Mouse (Mus musculus) lung, postnatal 0 days (tissue): ENCODE data around the gene Trim6.

Experiments
- CTCF ChIP-seq: IDR thresholded peaks from 2 replicates; pipeline ENCODE4 v1.5.1; 2016; ENCODE audit warnings: antibody characterized with exemption, mild to moderate bottlenecking
- EP300 ChIP-seq: IDR thresholded peaks from 2 replicates; pipeline ENCODE4 v1.6.1; 2016; ENCODE audit warnings: antibody characterized with exemption, mild to moderate bottlenecking, control low read depth

DNA sequence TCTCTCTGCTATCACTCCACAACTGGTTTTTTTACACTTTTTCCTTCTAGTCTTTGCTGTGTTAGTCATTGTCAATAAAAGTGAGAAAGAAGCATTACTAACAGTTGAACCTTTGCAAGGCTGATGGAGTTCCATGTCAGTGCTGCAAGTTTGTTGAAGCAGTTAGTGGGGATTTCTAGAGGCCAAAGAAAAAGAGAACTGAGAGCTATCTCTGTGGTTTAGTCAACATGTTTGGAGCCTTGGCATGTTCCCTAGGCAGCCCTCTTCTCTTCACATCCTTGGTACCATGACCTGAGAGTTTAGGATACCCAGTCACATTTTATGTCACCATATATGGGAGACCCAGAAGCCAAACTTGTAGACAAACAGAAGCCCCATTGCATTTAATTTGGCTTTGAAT, 22.3 kb downstream of the Trim6 start:
- TF ChIP-seq CTCF = no peak
- no peak for TF ChIP-seq EP300
